Mouse (Mus musculus): Measurements from ENCODE around the gene Trio.

The Trio gene

DNA sequence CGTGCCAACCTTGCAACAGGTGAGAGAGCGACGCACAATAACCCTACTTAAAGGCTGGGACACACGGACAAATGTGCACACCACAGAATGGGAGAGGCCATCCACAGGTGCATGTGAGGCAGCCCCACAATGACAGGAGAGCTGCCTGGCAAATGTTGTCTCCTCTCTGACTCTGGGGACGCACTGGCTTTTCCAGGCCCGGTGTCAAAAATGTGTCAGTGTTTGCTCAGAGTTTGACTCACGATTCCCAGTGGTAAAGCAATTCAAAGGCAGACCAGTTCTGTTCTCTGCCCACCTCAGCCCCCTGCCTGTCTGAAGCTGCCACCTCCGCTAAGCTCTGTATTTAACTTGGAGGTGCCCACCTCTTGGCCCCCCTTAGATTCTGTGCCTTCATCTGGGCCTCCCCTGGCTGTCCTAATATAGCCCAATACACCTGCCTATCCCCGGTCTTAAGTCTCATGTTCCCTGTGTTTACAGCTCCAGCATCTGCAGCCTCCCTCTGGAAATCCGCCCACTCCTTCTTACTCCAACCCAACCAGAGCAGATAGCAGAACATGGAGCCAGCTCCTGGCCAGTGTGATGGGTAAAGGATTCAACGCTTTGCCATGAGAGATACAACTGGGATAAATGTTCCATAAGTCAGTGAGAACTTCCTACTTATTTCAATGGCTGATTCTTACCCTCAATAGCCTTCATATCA, 83.3 kb downstream of the Trio start:
- no peak for DNase-seq

DNA sequence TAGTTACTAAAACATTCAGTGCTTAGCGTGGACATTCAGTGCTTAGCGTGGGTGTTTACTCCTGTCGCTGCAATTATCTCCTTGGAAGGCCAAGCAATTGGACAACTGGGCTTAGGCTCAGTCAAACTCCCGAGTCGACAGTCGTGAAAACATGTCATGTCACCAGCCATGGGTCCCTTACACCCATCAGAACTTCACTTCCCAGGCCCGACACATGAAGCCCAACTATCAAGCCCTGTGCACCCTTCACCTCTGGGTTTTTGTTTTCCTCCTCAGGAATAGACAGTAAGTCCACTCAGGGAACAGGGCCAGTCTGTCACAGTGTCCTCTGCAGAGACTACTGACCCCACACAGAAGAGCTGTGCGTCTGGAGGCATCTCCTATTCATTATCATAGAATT, 84.2 kb downstream of the Trio start:
- no peak for DNase-seq

DNA sequence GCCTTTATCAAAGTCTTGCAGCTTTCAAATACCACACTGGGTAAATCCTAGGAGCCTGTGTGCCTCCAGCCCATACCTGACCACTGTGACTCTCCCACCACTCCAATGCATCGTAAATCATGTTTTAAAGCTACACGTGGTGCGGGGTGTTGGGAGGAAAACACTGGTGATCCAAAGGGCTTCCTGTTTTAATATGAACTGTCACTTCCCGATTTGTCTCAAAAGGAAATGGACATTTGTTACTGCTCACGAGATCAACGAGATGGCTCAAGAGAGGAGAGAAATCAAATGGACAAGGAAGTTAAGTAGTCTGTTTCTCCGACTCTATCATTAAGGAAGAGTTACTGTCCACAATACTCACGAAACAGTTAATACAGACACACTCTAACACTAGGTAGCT, 84.6 kb downstream of the Trio start:
- DNase-seq = no peak

DNA sequence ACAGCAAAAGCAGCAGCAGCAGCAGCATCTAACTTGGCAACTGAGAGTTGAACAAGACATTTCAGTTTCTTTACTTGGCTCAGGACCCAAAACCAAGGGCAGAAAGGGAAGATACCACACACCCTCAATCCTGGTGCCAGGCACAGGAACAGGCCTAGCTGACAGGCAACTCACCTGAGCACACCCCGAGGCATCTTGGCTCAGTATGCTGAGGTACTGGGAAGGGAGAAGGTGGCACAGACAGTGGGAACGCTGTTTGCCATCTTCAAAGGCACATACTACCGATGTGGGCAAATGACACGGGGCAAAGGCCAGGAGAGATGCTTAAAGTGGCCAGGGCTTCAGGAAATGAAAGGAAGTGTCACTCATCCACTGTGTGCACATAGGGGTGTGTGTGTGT, 85.6 kb downstream of the Trio start:
- DNase-seq = no peak

DNA sequence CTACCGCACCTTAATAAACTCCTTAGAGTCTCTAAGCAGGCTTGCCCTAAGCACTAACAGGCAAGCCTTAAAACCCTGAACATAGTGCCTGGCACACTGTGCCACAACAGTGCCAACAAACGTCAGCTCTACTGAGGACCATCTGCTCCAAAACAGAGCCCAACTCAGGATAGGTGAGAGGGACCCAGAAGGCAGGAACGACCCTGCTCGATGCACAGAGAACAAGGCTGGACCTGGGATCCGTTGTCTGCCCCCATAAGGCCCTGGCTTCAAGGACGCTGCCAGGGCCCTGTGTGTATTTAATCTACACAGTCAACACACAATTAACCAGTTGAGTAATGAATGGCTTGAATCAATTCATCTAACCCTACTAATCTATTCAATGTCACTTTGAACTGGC, 86.8 kb downstream of the Trio start:
- no peak for DNase-seq

DNA sequence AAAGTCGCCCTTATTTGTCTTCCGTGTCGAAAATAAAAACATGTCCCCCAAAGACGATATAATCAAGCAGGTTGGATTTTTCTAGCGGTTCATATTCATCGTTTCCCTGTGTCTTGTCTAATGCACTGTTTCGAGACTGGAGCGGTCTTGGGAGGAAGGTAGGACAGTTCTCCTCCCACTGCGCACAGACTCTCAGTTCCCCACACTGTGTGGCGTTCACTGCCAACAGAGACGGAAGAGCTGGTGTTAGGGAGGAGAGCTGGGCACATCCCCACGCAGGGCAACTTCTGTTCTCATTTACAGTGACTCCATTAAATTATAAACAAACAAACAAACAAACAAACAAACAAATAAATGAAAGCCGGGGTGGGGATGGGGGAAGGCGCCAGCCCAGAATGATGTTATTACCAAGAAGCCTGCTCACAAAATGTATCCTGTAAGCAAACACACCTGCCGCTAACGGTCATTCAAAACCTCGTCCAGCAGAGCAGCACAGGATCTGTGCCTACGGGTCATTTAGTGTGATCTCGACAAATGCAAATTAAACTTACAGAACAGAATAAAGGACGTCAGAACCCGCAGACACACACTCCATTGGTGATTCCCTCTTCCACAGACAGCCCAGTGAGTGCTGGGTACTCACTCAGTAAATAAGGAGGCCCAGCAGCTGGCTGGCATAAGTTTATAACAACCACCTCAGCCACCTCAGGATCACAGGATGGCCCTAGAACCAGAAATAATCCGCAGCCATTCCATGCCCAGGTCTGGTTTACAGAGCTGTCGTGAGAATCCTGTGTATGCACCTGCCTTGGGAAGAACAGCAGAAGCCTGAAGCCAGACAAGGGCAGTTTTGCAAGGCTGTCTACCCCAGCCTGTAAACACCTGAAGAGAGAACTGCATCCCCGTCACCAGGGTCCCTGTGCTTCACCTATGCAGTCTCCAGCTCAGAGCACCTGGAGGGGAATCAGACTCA, 87.5 kb downstream of the Trio start:
- no peak for DNase-seq

DNA sequence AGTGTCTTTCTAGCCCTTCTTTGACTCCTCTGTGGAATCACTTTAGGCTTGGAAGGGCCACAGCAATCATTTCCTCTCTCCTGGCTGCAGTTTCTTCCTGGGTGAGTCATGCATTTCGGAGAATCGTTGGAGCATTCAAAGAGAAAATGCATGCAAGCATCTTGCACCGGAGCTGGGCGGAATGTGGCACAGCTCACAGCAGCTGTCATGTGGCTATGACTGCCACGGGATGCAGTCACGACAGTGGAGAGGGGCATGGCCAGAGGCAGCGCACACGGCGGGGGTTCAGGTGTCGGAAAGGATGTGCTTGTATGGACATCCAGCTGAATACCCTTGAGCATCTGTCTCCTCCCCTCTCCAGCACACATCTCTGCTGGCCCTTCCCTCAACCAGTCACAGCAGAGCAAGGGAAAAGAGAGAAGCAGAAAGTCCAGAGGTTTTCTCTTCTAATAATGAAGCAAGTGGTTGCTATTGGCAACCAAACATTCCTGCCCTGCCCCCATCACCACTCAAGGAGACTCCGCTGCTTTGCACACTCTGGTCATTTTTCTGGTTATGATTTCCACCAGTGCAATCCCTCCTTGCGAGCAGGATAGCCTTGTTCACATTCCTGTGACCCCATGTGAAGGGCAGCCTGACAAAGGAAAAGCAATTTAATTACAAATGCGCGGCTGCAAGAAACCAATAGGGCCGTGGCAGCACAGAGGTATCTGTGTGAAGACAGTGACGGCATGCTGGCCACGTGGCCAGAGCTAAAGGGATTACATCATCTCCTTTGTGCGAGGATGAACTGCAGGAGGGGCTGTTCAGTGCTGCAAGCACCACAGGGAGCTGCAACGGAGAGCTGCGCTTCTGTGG, 88.4 kb downstream of the Trio start:
- DNase-seq = peak; percentile 29

DNA sequence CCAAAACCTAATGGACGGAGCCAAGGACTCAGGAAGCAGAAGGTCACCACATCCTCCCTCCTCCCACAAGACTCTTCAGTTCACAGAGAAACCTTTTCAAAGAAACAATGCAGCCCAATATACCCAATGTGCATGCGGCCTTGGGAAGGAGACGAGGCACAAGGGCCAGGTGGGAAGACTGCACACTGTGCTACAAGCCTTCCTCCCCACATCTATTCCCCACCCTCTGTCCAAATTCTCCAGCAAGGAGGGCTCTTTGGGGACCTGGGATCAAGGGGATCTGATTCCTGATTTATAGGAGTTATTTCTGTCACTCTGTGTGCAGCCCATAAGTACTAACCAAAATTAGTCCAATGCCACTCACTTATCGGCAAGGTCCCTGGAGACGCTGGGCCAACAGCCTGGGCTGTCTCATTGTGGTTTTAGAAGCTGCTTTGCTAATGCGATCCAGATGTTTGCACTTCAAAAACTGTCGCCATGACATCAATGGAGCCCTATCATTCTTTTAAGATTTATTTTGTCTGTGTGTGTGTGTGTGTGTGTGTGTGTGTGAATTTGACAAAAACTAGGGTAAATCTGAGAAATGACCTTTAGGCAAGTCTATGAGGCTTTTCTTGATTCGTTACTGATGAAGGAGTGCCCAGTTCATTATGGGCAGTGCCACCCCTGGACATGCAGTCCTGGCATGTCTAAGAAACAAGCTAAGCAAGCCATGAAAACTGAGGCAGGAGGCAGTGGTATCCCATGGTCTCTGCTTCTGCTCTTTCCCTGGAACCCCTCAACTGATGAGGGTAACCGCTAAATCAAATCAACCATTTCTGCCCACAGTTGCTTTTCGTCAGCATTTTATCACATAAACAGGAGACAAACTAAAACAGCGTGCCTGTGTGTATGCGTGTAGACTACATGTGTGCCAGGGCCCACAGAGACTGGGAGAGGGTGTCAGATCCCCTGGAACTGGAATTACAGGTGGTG, 89.6 kb downstream of the Trio start:
- DNase-seq = no peak

DNA sequence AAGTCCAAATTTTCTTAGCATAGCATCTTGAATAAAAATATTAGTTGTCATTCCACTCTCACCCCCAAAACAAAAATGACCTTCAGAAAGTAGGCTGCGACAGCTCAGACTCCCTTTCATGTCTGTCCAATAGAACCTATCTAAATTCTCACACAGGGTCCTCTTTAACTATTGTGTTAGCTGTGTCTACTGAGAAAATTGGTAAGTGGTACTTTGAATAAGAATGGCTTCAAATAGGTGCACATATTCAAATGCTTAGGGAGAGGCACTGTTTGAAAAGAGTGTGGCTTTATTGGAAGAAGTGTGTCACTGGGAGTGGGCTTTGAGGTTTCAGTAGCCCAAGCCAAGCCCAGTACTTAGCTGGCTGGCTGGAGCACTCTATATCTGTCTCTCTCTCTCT, 92.4 kb downstream of the Trio start:
- no peak for DNase-seq

DNA sequence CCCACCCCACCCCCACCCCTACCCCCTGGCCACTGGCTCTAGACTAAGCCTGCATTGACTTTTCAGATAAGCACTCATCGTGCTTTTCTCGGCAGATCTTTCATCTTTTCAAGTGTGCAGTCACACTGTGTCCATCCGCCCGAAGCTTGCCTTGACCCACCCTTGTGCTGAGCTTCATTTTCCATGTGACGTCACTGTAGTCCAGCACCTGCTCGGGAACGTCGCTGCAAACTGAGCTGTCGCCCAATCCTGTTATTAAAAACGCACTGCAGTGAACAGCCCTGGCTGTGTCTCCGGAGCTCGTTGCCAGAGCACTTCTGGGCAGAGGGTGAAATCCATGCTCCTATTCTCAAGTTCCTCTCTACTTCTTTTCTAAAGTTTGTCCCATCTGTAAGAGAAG, 93.8 kb downstream of the Trio start:
- DNase-seq = no peak

DNA sequence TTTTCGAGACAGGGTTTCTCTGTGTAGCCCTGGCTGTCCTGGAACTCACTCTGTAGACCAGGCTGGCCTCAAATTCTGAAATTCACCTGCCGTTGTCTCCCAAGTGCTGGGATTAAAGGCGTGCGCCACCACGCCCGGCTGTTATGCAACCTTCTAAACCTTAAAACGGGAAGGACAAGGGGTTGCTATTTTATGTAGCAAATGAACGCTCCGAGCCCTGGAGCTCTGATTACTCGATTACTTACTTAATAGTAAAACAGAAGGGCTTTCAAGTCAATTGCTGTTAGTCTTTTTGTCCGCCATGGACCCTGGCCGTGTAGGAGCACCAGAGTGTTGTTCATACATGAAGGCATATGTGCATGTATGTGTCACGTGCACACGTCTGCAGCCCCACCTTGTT, 94.2 kb downstream of the Trio start:
- DNase-seq = no peak

DNA sequence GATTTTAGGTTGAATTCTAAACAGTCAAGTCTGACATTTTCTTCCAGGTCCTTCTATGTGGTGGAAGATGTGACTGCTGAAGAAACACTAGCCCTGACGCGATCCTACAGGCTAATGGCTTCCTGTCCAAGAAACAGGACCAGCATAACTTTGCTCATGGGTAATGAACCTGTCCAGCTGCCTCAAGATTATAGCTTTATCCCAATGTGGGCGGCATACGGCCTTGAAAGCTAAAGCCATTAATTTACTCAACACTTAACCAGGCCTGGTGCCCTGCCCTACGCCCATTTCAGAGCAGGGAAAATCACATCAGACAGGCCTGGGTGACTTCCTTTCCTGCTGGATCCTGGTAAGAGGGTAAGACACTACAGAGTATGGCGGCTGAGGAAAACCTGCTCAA, 98.0 kb downstream of the Trio start:
- no peak for DNase-seq

DNA sequence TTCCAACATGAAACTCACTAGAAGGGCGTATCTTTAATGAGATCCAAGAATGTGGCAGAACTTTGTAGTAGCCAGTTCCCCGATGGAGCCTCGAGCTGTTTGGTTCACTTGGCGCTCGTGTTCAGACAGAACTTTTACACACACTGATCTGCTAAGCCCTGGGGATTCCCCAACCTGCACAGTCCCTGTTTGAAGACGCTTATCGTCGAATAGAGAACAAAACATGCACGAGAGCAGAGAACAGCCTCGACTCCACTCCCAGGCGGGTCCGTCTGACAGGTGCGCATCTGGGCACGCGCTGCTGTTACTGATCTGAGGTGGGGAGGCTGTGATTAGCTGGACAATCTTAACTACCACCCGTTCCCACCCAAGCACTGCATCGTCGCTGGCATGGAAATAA, 98.7 kb downstream of the Trio start:
- DNase-seq = peak; percentile 50

DNA sequence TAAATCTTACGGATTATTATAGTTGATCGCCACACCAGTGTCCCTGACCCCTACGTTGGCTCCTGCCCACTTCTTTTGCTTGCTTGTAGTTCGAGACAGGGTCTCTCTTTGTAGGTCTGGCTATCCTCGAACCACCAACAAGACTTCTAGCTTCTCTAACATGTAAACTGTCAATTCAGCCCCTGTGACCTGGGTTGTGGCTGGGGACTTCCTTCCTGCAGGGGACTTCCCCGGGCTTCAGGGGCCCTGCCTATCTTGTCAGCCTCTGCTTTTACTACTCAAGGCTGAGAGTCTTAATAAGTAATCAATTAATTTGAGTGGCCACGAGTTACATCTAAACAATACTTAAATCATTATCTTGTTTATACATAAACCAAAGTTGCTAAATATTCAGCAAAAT, 99.2 kb downstream of the Trio start:
- DNase-seq = peak; percentile 42

DNA sequence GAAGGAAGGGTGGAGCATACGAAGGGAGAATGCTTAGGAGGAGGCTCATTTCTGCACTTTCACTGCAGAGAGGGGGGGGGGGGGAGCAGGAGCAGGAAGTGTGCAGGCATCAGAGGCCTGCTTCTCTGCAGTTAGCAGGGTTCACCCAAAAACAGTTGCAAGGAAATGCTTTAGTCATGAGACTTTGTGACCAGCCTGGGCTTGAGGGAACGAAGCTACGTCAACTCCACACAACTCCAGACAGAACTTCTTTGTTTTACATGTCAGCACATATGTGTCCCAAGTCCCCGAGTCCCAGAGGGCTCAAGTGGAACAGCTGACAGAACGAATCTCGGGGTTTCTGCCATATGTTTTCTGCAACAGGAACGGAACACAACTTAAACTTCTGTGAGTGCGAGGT, 99.8 kb downstream of the Trio start:
- peak; percentile 52 for DNase-seq

DNA sequence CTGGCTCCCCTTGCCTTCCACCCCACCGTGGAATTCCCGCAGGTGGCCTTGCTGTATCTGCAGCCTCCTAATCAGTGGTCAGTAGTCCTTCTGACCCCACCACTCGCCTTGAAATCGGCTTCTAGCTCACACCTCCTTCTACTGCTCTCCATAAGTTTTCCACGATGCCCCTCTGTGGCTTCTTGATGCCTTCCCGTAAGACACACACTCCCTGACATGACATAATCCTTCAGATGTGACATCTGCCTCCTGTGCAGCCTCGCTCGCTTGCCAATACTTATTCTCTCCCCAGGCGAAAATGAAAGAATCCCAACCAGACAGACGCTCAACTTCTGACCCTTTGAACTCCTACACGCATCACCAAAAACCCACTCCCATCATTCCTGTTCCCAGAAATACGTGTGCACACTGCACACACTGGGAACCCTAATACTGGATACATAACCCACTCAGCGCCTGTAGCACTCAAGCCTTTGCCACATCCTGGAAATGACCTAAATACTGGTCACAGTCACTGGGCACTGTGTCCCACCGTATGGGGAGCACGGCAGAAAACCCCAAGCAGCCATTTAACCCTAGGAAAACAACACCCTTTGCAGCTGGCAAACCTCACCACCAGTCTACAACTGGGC, 100.5 kb downstream of the Trio start:
- DNase-seq = no peak

DNA sequence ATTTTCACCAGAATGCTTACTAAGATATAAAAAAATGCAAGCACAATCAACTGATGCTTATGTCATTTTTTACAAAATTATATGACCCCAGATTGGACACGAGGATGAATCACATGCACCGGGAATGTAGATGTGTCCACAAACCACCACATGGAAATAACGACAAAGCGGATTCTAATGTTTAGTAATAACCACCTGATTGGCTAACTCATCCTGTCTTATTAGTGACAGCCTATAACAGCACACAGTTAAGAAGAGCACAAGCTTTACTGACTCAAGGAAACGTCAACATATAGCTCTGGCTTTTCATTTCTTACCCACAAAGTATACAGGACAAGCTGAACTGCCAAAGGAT, 101.7 kb downstream of the Trio start:
- no peak for DNase-seq

DNA sequence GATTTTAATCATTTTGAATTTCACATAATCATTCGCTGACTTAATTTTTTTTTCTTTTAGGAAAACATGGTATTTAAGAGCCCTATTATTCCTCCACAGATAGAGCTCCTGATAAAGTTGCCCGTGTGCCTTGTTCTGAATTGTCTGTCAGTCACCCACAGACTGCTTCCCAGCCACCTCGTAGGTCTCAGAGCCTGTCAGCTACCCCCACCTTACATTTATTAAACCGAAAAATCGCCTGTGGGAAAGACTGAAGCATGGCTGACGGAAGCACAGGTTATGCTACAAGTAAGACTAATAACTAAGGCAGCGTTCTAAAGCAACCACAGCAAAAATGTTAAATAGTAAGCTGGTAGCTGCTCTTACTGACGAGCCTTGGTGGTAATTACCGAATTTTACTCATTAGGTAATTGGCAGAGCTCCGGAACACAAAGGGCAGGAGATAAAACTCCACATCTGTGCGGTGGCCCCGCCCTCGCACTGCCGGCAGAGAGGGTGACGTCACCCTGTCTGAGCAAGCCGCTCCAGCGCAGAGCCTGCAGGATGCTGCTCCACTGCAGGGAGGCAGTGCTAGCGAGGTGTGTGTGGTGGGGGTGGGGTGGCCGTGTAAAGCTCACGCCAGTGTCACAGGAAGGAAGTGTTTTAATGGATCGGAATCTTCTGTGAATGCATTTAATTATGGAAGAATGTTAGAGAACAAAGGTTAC, 102.2 kb downstream of the Trio start:
- peak; percentile 90 for DNase-seq

DNA sequence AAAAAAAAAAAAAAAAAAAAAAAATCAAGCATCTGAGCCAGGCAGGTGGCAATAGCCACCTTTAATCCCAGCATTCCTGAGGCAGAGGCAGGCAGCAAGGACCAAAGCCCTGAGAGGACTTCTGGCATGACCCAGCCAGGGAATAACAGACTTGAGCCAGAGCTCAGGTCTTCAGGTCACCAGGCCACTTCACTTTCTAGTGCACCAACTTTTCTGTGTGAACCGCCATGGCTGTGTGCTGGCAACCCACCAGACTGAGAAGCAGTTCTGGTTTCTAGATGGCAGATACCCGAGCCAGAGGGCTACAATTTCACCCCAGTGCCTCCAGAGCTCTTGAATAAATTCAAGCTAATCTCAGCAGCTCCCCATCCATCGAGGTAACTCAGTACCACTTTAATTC, 104.9 kb downstream of the Trio start:
- DNase-seq = no peak

DNA sequence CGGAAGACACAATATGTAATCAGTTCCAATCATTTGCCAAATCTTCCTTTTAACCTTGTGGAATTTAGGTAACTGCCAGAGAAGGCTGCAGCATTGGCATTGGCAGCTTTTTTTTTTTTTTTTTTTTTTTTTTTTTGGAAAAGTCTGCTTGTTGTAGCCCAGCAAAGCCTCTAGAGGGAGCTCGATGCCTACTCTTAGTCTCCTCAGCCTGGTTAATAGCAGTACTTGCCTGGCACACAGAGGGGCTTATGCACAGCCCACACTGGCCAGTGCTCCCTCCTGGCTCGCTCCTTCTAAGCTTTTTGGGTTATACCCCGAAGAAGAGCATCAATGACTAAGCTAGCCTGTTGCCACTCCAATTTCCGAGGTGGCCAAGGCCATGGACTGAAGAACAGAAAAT, 106.1 kb downstream of the Trio start:
- DNase-seq = peak; percentile 62

DNA sequence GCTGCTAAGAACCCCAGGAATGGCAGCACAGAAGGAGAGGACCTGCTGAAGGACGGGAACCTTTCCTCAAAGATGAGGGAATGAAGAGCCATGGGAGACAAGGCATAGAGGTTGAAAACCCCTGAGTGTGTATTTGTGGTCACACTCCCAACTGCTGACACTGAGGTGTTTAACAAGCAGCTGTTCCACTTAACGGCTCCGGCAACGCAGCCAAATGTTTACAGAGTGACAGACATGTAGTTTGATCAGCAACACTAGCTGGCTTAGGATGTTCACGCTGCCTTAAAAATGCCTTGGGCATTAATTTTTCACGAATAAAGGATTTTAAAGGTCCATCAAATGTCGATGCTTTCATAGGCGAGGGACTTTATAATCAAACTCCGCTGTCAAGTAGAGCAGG, 106.8 kb downstream of the Trio start:
- DNase-seq = no peak
